Mouse (Mus musculus) spleen, postnatal 10 days (tissue): ENCODE measurements around the gene Olfr149.
"Not testable (repeated sequence)": the region's sequence is repeated elsewhere in the genome, so short reads cannot be mapped to it uniquely, and the experiment has no call there.

ENCODE experiments used
- DNase-seq, 2 experiments: peaks; one replicate each; pipeline ENCODE4 v3.0.0; 2021 to 2022; ENCODE audit warnings: low spot score in 2 of 2

Olfr149 gene

DNA sequence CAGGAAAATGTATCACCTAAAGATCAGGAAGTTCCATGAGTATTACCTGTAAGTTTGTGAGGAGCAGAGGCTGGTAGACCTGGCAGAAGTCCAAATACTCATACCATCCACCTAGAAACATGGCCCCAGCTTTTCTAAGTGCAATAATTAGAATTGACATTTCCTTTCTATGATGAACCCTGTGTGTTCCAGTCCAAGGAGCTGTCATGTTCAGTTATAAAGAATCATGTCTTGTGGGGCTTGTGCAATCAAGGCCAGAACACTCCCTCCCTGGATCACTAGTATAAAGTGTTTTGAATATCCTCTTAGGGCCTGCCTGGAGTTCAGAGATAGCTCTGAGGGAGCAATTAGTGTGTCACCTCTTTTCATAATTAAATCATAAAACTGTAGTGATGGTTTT lies at the start of gene Olfr149:
Gene Olfr149 (minus strand): TSS at position 101 of the 400 bp plus-strand sequence.
- no peak for DNase-seq

GRCm38 (mm10) chr9:39746428-39746827 lies 39.5 kb upstream of the Olfr149 start:
- DNase-seq = no peak

GRCm38 (mm10) chr9:39745949-39746348 lies 39.0 kb upstream of the Olfr149 start, which contains the start of gene Olfr967:
TSS of gene Olfr967 (plus strand) at chr9:39746249.
- no peak for DNase-seq

DNA sequence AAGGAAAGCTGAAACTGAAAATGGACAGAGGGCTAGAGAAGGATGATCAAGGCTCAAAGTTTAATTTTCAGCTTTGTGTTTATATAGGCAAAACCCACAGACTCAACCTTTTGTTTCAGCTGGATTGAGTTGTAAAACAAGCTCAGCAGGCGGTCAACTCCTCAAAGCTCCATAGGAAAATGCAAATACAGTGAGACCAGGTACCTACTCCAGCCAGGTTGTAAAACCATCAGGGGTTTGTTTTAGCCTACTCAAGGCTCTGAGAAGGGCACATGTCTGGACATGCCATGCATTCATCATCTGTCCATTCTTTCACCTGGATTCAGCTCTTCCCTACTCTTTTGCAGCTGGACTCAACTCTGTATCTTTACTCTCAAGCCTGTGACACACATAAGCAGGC lies 33.8 kb upstream of the Olfr149 start:
- no peak for DNase-seq

DNA sequence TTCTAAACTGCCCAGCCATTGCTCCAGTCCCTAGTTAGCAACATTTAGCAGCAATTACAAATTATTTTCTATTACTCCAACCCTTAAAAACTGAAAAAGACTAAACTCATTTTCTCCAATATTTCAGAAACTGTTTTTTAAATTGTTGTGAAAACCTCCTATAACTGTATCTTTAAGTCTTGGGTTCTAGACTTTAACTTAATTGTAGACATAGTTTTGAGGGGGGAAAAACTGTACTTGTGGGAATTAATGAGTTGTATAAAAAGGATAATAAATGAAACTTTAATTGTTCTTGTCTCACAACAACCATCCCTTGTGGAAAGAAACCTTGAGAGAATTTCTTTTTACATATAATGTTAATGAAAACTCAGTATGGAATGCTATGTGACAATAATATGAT lies 23.8 kb upstream of the Olfr149 start, which contains the start of gene Olfr150:
Gene Olfr150 (plus strand): TSS at position 301 of the 400 bp plus-strand sequence.
- no peak for DNase-seq

GRCm38 (mm10) chr9:39711053-39711452 lies 4.1 kb upstream of the Olfr149 start, which contains the start of gene Olfr965:
TSS of gene Olfr965 (plus strand) at chr9:39711353.
- no peak for DNase-seq

- no peak for DNase-seq
Observed at GRCm38 (mm10) chr9:39708958-39709357, 2.0 kb upstream of the Olfr149 start.

DNA sequence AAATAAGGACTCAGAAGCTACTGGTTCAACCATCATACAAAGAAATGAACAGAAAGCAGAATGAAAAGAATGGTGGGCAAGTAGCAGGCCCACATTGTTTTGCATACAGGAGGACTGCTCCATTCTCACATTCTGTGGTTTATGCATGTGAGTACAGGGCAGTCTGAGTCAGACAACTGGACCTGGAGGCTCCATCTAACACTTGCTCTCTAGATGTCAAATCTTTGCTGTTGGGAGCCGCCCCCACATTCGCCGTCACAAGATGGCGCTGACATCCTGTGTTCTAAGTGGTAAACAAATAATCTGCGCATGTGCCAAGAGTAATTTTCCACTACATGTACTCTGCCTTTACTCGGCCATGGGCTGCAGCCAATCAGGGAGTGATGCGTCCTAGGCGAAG lies 5.8 kb downstream of the Olfr149 start:
- not testable (repeated sequence) for DNase-seq

- DNase-seq = no peak
Observed at GRCm38 (mm10) chr9:39679280-39679679, 27.6 kb downstream of the Olfr149 start.

DNA sequence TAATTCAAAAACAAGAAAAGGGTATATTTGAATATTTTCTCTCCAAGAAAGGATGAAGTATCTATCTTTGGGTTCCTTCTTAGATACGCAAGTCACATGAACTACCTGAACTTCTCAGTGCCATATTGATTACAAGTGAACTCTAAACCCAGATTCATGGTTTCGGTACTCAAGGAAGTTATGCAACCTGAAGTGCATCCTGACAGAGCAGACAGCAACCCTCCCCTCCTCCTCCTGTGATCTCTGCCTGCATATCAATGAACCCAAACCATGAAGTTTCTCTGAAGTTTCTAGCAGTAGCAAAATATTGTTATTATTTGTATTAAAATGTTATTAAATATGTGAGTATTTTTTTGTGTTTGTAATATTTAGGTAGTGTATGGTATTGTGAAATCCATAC lies 28.4 kb downstream of the Olfr149 start:
- no peak for DNase-seq

DNA sequence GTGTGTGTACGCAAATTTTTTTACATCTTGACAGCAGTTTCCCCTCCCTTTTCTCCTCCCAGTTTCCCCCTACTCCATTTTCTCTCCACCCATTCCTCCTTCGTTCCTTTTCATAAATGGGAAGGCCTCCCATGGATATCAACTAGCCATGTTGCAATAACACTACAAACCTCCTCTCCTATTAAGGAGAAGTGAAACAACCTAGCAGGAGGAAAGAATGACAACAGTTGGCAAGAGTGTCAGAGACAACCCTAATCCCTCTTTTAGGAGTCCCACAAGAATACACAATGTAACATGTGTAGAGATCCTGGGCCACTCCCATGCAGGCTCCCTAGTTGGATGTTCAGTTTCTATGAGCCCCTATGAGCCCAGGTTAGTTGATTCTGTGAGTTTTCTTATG lies 32.1 kb downstream of the Olfr149 start:
- DNase-seq = no peak

DNA sequence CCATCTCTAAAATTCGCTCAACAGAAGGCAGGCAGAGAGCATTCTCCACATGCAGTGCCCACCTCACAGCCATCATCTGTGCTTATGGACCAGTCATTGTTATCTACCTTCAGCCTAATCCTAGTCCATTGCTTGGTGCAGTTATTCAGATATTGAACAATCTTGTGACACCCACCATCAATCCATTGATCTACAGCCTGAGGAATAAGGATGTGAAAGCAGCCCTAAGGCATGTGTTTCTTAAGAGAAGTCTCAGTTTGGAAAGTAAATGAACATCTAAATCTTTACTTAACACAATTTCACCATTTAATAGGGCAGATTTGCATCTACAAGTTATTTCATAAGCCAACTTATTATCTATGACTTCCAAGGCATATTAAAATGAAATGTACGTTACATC lies 37.2 kb downstream of the Olfr149 start:
- DNase-seq = no peak

GRCm38 (mm10) chr9:39666905-39667304 lies 40.0 kb downstream of the Olfr149 start, which contains the start of gene Olfr963:
TSS of gene Olfr963 (plus strand) at chr9:39667205.
- no peak for DNase-seq

DNA sequence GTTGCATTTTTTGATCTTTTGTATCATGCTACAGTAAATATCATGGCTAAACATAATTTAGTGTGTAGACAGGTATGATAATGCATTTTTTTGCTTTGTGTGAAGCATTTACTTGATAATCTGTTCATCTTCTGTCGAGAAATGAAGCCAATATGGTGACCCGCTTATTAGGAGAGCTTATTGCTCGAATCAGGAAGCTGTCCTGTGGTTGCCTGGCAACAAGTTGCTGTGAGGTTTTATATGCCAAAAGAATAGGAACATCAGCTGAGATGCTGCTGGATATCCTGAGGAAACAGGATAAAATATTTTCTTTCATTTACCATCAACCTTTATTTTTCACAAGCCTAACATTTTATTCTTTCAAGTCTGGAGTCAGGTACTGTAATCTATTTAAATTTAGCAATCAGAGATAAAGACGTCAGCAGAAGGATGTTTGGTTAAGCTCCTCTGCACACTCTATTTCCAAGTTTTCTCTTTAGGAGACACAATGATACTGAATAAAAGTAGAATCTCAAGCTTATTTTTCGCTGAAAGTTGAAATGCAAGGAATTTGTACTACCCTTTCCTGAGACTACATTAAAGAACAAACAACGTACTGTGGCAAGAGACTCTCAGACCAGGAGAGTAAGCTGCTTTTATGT lies 52.0 kb downstream of the Olfr149 start:
- DNase-seq = no peak
